In the genomic region with DNA sequence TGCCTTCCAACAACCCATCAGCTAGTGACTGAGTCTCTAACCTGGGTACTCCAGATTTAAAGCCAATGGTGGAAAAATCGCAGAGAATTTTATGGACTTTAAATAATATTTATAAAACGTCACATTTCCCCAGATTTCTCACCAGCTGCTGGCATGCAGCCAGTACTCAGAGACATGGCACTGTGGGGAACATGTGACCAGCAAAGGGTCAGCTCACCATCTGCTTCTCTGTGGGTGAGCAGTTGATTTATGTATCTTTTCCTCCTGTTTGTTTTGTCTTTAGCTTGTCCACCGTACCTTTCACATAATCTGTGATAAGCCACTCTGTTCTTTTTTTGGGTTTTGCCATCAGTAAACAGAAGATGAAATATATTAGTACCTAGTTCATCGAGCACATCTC, we compare ENCODE assay signal across 24 mouse cellular contexts.
A peak's percentile ranks its signal among the peaks of the same experiment; 100 is the strongest.
DNase-seq lines count a peak whose midpoint lies in the region; ATAC-seq and TF ChIP-seq lines count a peak whose summit lies in the region.
"Had no signal": no experiment of that assay in that cellular context is flagged by ENCODE, and none has a peak within 500 bp of the region (broad histone marks: within the 10 kb centered on the region; RNA-seq: fewer than 3 reads in every experiment).

No protein-coding gene starts in this region.

- peaks cover 27% of the 10 kb centered on the region for H3K36me3 ChIP-seq in kidney, embryonic 16.5 days (ENCODE audit: insufficient read depth, low read length)

- TF ChIP-seq CTCF in brain, embryonic 14.5 days (IDR thresholded peaks at IDR 0.05; ENCODE audit: borderline replicate concordance, extremely low read depth, insufficient read depth, insufficient read length) = no peak

- no peak overlapping the region for H3K4me3 ChIP-seq in kidney, embryonic 16.5 days (ENCODE audit: low read length)
- H3K4me3 ChIP-seq: embryonic facial prominence, embryonic 12.5 days; erythroblast, embryonic 14.5 days; forebrain, embryonic 15.5 days; heart, embryonic 15.5 days; layer of hippocampus, adult 2 months; limb, embryonic 10.5 days; neural tube, embryonic 12.5 days had no signal

- 39% methylated on average over 4 of the region's 4 CpGs for WGBS in kidney, embryonic 16.5 days

- no peak for TF ChIP-seq POLR2A in brain, embryonic 14.5 days (IDR thresholded peaks at IDR 0.05; ENCODE audit: borderline replicate concordance, extremely low read depth, insufficient read depth, insufficient read length, poor library complexity, severe bottlenecking)

- no peak overlapping the region for H3K4me2 ChIP-seq in kidney, embryonic 16.5 days (replicated peaks; ENCODE audit: low read depth, low read length)
- H3K4me2 ChIP-seq: embryonic facial prominence, embryonic 12.5 days; forebrain, embryonic 15.5 days; heart, embryonic 15.5 days; neural tube, embryonic 12.5 days had no signal

- peak; percentile 51 for DNase-seq in kidney, postnatal 10 days
- peak; percentile 15 for DNase-seq in NIH3T3 (ENCODE audit: low read depth)
- DNase-seq in brain, embryonic 14.5 days (ENCODE audit: low read depth) = peak; percentile 60
- DNase-seq in cerebellum, adult 9-11 months = peak; percentile 87
- DNase-seq in right cerebral cortex, postnatal 36 days (ENCODE audit: low spot score in 2 of 2) = no peak
- DNase-seq in urinary bladder, postnatal 14 days (ENCODE audit: low spot score) = no peak
- DNase-seq in layer of hippocampus, postnatal 25 days (ENCODE audit: extremely low spot score in 1 of 2, low spot score in 1 of 2) = no peak
- DNase-seq: adrenal gland, adult 8-10 months; gastrocnemius, postnatal 10 days; heart, adult 18-20 months; heart, postnatal 4 days; liver, postnatal 0 days; thymus, postnatal 14 days had no signal

- H3K9ac ChIP-seq in kidney, embryonic 16.5 days (replicated peaks; ENCODE audit: low read length) = no peak overlapping the region
- H3K9ac ChIP-seq: embryonic facial prominence, embryonic 12.5 days; forebrain, embryonic 15.5 days; heart, embryonic 15.5 days; liver, postnatal 0 days; neural tube, embryonic 12.5 days had no signal

- H3K9me3 ChIP-seq in kidney, embryonic 16.5 days (ENCODE audit: low read length) = no peaks in the 10 kb centered on the region
- H3K9me3 ChIP-seq: embryonic facial prominence, embryonic 12.5 days; forebrain, embryonic 15.5 days; heart, embryonic 15.5 days; limb, embryonic 10.5 days; neural tube, embryonic 12.5 days had no signal

- H3K27ac ChIP-seq in kidney, embryonic 16.5 days (ENCODE audit: low read length) = no peak overlapping the region
- H3K27ac ChIP-seq: embryonic facial prominence, embryonic 12.5 days; forebrain, embryonic 15.5 days; heart, embryonic 15.5 days; kidney, postnatal 0 days; layer of hippocampus, adult 2 months; limb, embryonic 10.5 days; neural tube, embryonic 12.5 days had no signal

- H3K27me3 ChIP-seq in kidney, embryonic 16.5 days (ENCODE audit: insufficient read depth, low read length) = no peaks in the 10 kb centered on the region
- H3K27me3 ChIP-seq: embryonic facial prominence, embryonic 12.5 days; forebrain, embryonic 15.5 days; heart, embryonic 15.5 days; neural tube, embryonic 12.5 days had no signal

- H3K4me1 ChIP-seq in kidney, embryonic 16.5 days (ENCODE audit: insufficient read depth, low read length) = peaks cover 7% of the 10 kb centered on the region
- H3K4me1 ChIP-seq: embryonic facial prominence, embryonic 12.5 days; forebrain, embryonic 15.5 days; limb, embryonic 10.5 days had no signal

- ATAC-seq in kidney, embryonic 16.5 days (ENCODE audit: low FRiP score, low TSS enrichment) = no peak
- ATAC-seq: forebrain, embryonic 15.5 days; hindbrain, embryonic 16.5 days; intestine, postnatal 0 days; liver, postnatal 0 days had no signal

Comparison
In these comparisons a context has a peak if more than half of its experiments do, and no peak if none do; other contexts are left out.
1. DNase-seq: peak in kidney, postnatal 10 days (single experiment), NIH3T3 (single experiment), brain, embryonic 14.5 days (single experiment) and cerebellum, adult 9-11 months (single experiment); none in right cerebral cortex, postnatal 36 days (0 of 2), urinary bladder, postnatal 14 days (single experiment) and layer of hippocampus, postnatal 25 days (0 of 2).